8 mouse cellular contexts compared by ENCODE assay signal in the genomic region with DNA sequence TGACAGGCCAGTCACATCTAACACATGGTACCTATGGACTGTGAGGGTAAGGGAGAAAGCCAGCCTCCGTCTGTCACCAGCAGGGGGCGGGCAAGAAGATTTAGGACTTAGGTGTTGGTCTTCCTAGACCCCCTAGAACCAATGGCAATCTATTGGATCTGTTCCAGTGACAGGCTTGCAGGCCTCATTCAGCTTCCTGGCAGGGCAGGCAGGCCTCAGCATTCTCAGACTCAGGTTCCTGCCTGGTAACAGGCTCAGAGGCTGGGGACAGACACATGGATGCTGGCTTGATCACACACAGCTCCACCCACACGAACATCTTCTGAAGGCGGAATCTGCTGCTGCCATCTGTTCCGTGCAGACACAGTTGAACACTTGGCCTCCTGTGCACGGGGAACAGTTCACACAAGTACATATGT. TPM values are rescaled to one million over a fixed set of nuclear protein-coding genes. Genes with fewer than 3 reads are reported as not detected.
A peak's percentile ranks its signal among the peaks of the same experiment; 100 is the strongest.
DNase-seq lines count a peak whose midpoint lies in the region; ATAC-seq and TF ChIP-seq lines count a peak whose summit lies in the region.

No protein-coding gene starts in this region.

- intact Hi-C loops in gastrocnemius, adult 2 months (cut with DNase I) = loop anchor here (1.0 to 2.0 kb wide), 3 partner anchors 28 to 60 kb away; no protein-coding TSS in a partner anchor
- intact Hi-C loops in left cerebral cortex, postnatal 36 days (cut with DNase I) = loop anchor here (1.0 kb wide), 2 partner anchors 30 to 61 kb away; no protein-coding TSS in a partner anchor

- no peaks in the 10 kb centered on the region for H3K27me3 ChIP-seq in intestine, postnatal 0 days (replicated peaks; ENCODE audit: control insufficient read depth, insufficient read depth, low read length)
- no peaks in the 10 kb centered on the region for H3K27me3 ChIP-seq in midbrain, embryonic 11.5 days (ENCODE audit: control insufficient read depth, insufficient read depth, low read length)

- ATAC-seq in intestine, postnatal 0 days = no peak
- no peak for ATAC-seq in midbrain, embryonic 11.5 days (ENCODE audit: low FRiP score)

- H3K4me3 ChIP-seq in gastrocnemius, adult 2 months = no peak overlapping the region
- no peak overlapping the region for H3K4me3 ChIP-seq in intestine, postnatal 0 days (ENCODE audit: low read depth, low read length)
- H3K4me3 ChIP-seq in midbrain, embryonic 11.5 days (ENCODE audit: low read depth, low read length) = no peak overlapping the region

- WGBS in intestine, postnatal 0 days = 34% methylated on average over 6 of the region's 6 CpGs
- 40% methylated on average over 6 of the region's 6 CpGs for WGBS in midbrain, embryonic 11.5 days

- H3K4me2 ChIP-seq in intestine, postnatal 0 days (replicated peaks; ENCODE audit: low read depth) = 0 out of 2 replicates have a peak overlapping the region, but pooled peaks have one; percentile 24
- no peak overlapping the region for H3K4me2 ChIP-seq in midbrain, embryonic 11.5 days

- no peaks in the 10 kb centered on the region for H3K36me3 ChIP-seq in intestine, postnatal 0 days (ENCODE audit: control insufficient read depth, insufficient read depth)
- no peaks in the 10 kb centered on the region for H3K36me3 ChIP-seq in midbrain, embryonic 11.5 days (ENCODE audit: control insufficient read depth, insufficient read depth, low read length)

- peak overlapping the region; percentile 63; the same call in 1 of the 2 replicates for H3K27ac ChIP-seq in gastrocnemius, adult 2 months
- peak overlapping the region; percentile 21; the same call in 1 of the 2 replicates for H3K27ac ChIP-seq in intestine, postnatal 0 days (ENCODE audit: low read depth, low read length)
- no peak overlapping the region for H3K27ac ChIP-seq in midbrain, embryonic 11.5 days (ENCODE audit: low read depth, low read length)

- H3K9ac ChIP-seq in intestine, postnatal 0 days (ENCODE audit: low read depth, low read length) = no peak overlapping the region
- no peak overlapping the region for H3K9ac ChIP-seq in midbrain, embryonic 11.5 days (ENCODE audit: low read length)

- peak; percentile 64 for DNase-seq in gastrocnemius, adult 2 months
- no peak for DNase-seq in gastrocnemius, postnatal 25 days
- peak; percentile 89 to 93 for DNase-seq in cerebellum, postnatal 10 days
- DNase-seq in frontal cortex, postnatal 10 days (ENCODE audit: low spot score in 2 of 2) = peak; percentile 61 to 69
- DNase-seq in left cerebral cortex, postnatal 36 days (ENCODE audit: low spot score in 2 of 2) = peak; percentile 85
- DNase-seq in midbrain, embryonic 11.5 days (ENCODE audit: low spot score, missing footprints) = peak; percentile 96
- DNase-seq in spleen, postnatal 36 days (ENCODE audit: low spot score in 2 of 2) = peak; percentile 58 to 72

- H3K4me1 ChIP-seq in intestine, postnatal 0 days (replicated peaks; ENCODE audit: control insufficient read depth, insufficient read depth, low read length) = peaks cover 21% of the 10 kb centered on the region
- H3K4me1 ChIP-seq in midbrain, embryonic 11.5 days (ENCODE audit: control insufficient read depth, insufficient read depth, low read length) = peaks cover 43% of the 10 kb centered on the region

- no peaks in the 10 kb centered on the region for H3K9me3 ChIP-seq in intestine, postnatal 0 days (ENCODE audit: control insufficient read depth)
- H3K9me3 ChIP-seq in midbrain, embryonic 11.5 days (ENCODE audit: control insufficient read depth, low read length) = no peaks in the 10 kb centered on the region

- peak; percentile 68 for TF ChIP-seq CTCF in gastrocnemius, adult 2 months (IDR thresholded peaks at IDR 0.05)
- TF ChIP-seq CTCF in intestine, postnatal 0 days (IDR thresholded peaks at IDR 0.05; ENCODE audit: low read depth) = peak; percentile 78

RNA-seq across cellular contexts. Expression of a gene that starts 25.4 kb away (rescaled TPM):
- total RNA-seq in gastrocnemius, adult 2 months (2021) = 100 to 1,000 TPM in 1 of 2 experiments, 10 to 100 TPM in 1; 58.5 to 108 TPM
- total RNA-seq in gastrocnemius, postnatal 25 days (2021) = 100 to 1,000 TPM; 100 to 129 TPM
- polyA plus RNA-seq in intestine, postnatal 0 days (2015; fragmentation: Nextera tagmentation; extraction: Ambion mirVana) = 1,008 and 1,098 TPM in 2 replicates
- total RNA-seq in left cerebral cortex, postnatal 36 days (2021) = 100 to 1,000 TPM; 384 TPM
- 3,090 and 3,352 TPM in 2 replicates for polyA plus RNA-seq in midbrain, embryonic 11.5 days (2014; fragmentation: Nextera tagmentation; extraction: Ambion mirVana)
